Mouse (Mus musculus) CD4-positive, CD25-positive, alpha-beta regulatory T cell (primary cell): ENCODE results near the gene Tnfrsf8. TPM values are rescaled to one million over a fixed set of nuclear protein-coding genes. Genes with fewer than 3 reads are reported as not detected.

ENCODE experiments used
- polyA plus RNA-seq: library from polyadenylated mRNA; unstranded; fragments of 100-300 nt; shearing (Covaris generic); gene quantifications from one replicate; pipeline ENCODE4 v1.2.1, GENCODE M21; 2017

Gene Tnfrsf8
- polyA plus RNA-seq = 6.4 TPM

GRCm38 (mm10) chr4:145314836-145315467, at the start of gene Tnfrsf8:
Gene Tnfrsf8 (minus strand): TSS chr4:145315164.

DNA sequence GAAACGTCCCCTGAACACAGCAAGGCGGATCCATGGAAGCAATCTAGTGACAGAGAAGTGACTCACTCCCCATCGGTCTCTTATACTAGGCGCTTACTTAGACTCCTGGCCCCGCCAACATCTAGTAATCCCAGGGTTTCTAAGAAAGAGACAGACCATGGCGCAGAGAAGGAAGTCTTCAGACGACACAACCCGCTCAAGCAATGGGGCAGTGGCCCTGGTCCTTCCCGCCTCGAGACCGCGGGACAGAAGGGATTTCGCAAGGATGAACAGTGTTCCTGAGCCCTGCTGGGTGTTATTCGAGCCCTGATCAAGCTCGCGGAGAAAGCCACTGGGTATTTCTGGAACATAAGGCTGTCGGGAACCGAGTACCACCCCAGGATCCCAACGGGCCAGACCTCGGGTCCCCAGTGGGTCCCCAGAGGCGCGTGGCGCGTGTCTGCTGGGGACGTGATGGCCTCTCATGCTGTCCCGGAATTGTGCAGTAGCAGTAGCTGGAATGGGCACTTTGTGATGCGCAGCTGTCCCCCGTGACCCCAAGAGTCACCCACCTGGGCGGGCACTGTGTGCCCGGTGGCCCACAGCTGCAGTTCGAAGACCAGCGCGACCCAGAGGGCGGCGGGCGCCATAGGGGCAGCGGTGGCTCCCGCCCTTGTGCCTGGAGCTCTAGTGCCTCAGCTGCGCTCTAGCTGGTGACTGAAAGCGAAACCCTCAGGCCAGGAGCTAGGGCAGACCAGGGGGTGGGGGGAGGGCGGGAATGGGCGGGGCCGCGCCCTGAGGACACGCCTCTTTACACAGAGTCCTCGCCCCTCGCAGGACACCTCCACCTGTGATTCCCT, 68.6 kb downstream of the Tnfrsf8 start, which contains the start of gene Tnfrsf1b:
Gene Tnfrsf1b, minus strand, starts transcription at position 698 of the 839 bp plus-strand sequence.

Other genes with a start within 250 kb of the Tnfrsf8 start
- gene Vps13d, start 120.2 kb downstream of the Tnfrsf8 start, polyA plus RNA-seq = 4.7 TPM
- gene Tnfrsf1b, start 68.3 kb downstream of the Tnfrsf8 start, polyA plus RNA-seq = 245 TPM
- 0.77 TPM for gene Zfp990, start 195.6 kb upstream of the Tnfrsf8 start, polyA plus RNA-seq